Mouse (Mus musculus): Measurements from ENCODE around the gene Olfr1265.

The Olfr1265 gene

DNA sequence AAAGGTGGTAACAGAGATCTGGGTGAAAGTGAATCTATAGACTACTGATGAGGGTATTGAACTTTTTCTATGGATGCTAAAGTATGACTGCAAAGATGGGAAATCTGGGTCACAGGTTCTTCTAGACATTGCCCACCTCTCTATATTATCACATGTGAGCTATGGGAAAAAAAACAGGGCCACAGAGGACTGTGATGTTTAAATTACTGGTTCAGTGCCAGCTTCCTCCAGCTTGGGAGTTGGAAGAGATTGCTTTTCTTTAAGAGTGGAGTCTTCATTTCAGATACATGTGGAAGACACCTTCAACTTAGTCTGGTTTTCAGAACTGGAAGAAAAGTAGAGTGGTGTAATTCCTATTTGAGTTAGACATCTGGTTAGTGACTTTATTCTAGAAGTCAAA, at the start of gene Olfr1265:
Gene Olfr1265, plus strand, starts transcription at position 301 of the 400 bp plus-strand sequence.
- no peak for DNase-seq

DNA sequence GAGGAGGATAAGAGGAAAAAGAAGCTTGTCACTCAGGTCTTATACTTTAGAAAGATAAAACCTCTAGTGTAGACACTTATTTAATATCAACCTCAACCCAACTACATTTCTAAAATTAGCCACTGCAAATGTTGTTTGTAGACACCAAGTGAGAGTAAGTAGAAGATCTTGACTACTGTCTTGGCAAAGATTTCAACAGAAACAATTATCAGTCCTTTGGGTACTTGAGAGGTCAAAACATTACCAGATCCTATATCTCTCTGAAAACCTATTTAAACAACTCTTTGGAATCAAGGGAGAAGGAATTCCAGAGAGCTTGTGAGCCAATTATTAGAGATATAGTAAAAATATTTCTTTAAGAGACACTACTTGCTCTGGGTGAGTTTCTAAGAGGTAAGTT, 44.2 kb upstream of the Olfr1265 start, which contains the start of gene Olfr1261:
Gene Olfr1261, plus strand, starts transcription at position 301 of the 400 bp plus-strand sequence.
- no peak for DNase-seq

DNA sequence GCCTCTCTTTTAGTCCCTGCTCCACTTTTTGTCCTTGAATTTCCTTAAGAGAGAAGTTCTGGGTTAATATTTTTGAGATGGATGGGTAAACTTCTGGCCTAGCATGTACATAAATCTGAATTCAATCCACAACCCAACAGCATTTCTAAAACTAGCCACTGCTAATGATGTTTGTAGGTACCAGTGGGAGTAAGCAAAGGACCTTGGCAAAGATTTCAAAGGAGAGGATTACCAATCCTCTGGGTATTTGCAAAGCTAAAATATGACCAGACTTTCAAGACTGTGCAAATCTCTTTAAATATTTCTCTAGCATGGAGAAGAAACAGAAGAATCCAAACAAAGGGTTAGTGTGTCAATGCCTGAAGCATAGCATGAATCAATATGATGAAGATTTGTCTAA, 35.3 kb upstream of the Olfr1265 start, which contains the start of gene Olfr1262:
Gene Olfr1262, plus strand, starts transcription at position 301 of the 400 bp plus-strand sequence.
- no peak for DNase-seq

DNA sequence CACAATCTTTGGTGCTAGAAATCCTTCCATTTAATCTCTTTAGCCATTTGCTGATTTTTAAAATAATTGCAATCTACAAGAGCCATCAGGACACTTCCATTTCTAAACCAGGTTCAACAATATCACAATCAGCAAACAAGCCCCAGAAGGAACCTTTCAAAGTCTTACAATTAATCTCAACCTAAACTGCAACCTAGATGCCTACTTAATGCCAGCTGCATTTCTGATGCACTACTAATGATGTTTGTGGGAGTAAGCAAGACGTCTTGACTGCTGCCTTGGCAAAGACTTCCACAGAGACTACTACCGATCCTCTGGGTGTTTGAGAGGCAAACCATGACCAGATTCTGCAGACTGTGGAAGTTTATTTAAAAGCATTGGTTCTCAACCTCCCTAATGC, 23.3 kb upstream of the Olfr1265 start, which contains the start of gene Olfr1263:
Gene Olfr1263, plus strand, starts transcription at position 301 of the 400 bp plus-strand sequence.
- DNase-seq: no peak

DNA sequence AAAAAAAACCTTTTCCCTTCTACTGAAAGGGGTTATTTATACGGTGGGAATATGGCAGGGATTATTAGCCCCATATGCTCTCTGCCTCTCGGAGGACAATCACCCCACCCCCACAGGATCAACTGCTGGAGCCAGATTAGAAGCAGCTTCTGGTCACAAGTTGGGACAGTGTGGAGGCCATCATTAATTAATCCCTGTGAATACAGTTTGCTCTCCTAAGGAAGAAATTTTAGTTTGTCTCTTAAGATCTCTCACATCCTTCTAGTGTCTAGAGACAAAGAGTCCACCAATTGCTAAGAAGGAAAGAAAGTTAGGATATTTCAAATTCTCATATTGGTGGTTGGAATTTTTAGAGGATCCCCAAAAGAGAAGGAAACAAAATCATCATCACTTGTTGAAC, 9.7 kb upstream of the Olfr1265 start, which contains the start of gene Olfr1264:
Gene Olfr1264, minus strand, starts transcription at position 101 of the 400 bp plus-strand sequence.
- no peak for DNase-seq

DNA sequence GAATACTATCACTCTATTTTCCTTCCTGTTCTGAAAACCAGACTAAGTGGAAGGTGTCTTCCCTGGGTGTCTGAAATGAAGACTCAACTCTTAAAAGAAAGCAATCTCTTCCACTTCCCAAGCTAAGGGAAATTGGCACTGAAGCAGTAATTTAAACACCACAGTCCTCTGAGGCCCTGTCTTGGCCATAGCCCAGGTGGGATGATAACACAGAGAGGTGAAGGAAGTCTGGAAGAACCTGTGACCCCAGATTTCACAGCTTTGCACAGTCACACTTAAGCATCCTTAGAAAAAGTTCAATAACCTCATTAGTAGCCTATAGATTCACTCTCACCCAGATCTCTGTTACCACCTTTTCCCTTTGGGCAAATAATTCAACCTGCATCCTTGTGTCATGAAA, 28.4 kb downstream of the Olfr1265 start, which contains the start of gene Olfr140:
Gene Olfr140, minus strand, starts transcription at position 101 of the 400 bp plus-strand sequence.
- DNase-seq: no peak

DNA sequence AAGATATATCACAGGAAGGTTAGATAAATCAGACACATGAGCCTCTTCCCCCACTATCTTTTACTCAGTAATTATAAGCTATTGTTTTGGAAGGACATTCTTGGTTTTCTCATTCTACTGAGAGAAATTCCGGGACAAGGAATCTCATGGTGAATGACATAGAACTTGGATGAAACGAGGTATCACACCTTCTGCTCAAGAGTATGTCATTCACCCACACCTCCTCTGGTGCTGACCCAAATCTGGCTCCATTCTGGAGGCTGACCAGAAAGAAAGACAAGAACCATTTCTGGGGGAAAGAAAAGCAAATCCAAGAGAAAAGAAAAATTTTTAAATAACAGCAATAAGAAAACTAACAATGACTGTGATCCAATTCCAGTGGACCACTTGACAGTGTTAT, 34.9 kb downstream of the Olfr1265 start:
- DNase-seq: no peak
